Mouse (Mus musculus) left cerebral cortex, postnatal 36 days (tissue): ENCODE data around the gene Olfr490. TPM values are rescaled to one million over a fixed set of nuclear protein-coding genes. Genes with fewer than 3 reads are reported as not detected.

Experiments used
- DNase-seq, 2 experiments: peaks; one replicate each; pipeline ENCODE4 v3.0.0; 2021 to 2022; ENCODE audit warnings: low spot score in 2 of 2, mixed read lengths in 1 of 2
- intact Hi-C: fragments of 180-260 bp; cut with DNase I; formaldehyde crosslinking; loops from one replicate; pipeline ENCODE4 v1.15.1; 2025
- total RNA-seq, 2 experiments: library from RNA; stranded (reverse); gene quantifications; 2 replicates each; pipeline ENCODE4 v1.2.3; 2021

The Olfr490 gene
- not detected for total RNA-seq

GRCm38 (mm10) chr7:108288834-108289233, at the start of gene Olfr490:
Olfr490 (minus strand) TSS chr7:108288934.
- intact Hi-C loops: no loop called here
- DNase-seq: no peak

GRCm38 (mm10) chr7:108323574-108323973, 34.8 kb upstream of the Olfr490 start, which contains the start of gene Olfr492:
Olfr492 (minus strand) TSS chr7:108323674.
- intact Hi-C loops: no loop called here
- DNase-seq: no peak

- intact Hi-C loops: no loop called here
- no peak for DNase-seq
Observed at GRCm38 (mm10) chr7:108313151-108313550, 24.4 kb upstream of the Olfr490 start, which contains the start of gene Olfr491. Olfr491 (plus strand) TSS chr7:108313451.

- DNase-seq: no peak
- intact Hi-C loops: no loop called here
Observed at GRCm38 (mm10) chr7:108258247-108258646, 30.5 kb downstream of the Olfr490 start, which contains the start of gene Olfr488. Olfr488 (minus strand) TSS chr7:108258347.

Other genes with a start within 250 kb of the Olfr490 start
- gene Olfr479, start 238.2 kb downstream of the Olfr490 start, total RNA-seq: not detected
- not detected for gene Olfr480, start 221.6 kb downstream of the Olfr490 start, total RNA-seq
- gene Olfr481, start 209.1 kb downstream of the Olfr490 start, total RNA-seq: not detected
- gene Olfr482, start 191.3 kb downstream of the Olfr490 start, total RNA-seq: 1 to 10 TPM; 1.9 to 2.1 TPM
- not detected for gene Olfr483, start 188.1 kb downstream of the Olfr490 start, total RNA-seq
- not detected for gene Olfr484, start 161.5 kb downstream of the Olfr490 start, total RNA-seq
- gene Olfr485, start 129.1 kb downstream of the Olfr490 start, total RNA-seq: not detected
- not detected for gene Olfr486, start 116.2 kb downstream of the Olfr490 start, total RNA-seq
- gene Olfr487, start 74.3 kb downstream of the Olfr490 start, total RNA-seq: not detected
- not detected for gene Olfr488, start 30.6 kb downstream of the Olfr490 start, total RNA-seq
- not detected for gene Olfr491, start 24.5 kb upstream of the Olfr490 start, total RNA-seq
- not detected for gene Olfr492, start 34.7 kb upstream of the Olfr490 start, total RNA-seq
- gene Olfr493, start 58.0 kb upstream of the Olfr490 start, total RNA-seq: not detected
- gene Olfr494, start 76.4 kb upstream of the Olfr490 start, total RNA-seq: not detected
- gene Olfr495, start 104.2 kb upstream of the Olfr490 start, total RNA-seq: not detected
- not detected for gene Olfr497, start 131.5 kb upstream of the Olfr490 start, total RNA-seq
- gene Olfr498, start 176.4 kb upstream of the Olfr490 start, total RNA-seq: not detected
- not detected for gene Olfr502, start 236.1 kb upstream of the Olfr490 start, total RNA-seq